10 mouse cellular contexts compared by ENCODE assay signal in genomic region chr11:62914532-62914931, GRCm38 (mm10). TPM values are rescaled to one million over a fixed set of nuclear protein-coding genes. Genes with fewer than 3 reads are reported as not detected.
DNase-seq lines count a peak whose midpoint lies in the region; ATAC-seq and TF ChIP-seq lines count a peak whose summit lies in the region.
"Had no signal": no experiment of that assay in that cellular context is flagged by ENCODE, and none has a peak within 500 bp of the region (broad histone marks: within the 10 kb centered on the region; RNA-seq: fewer than 3 reads in every experiment).

No protein-coding gene starts in this region.

- WGBS in kidney, embryonic 15.5 days: 54% methylated on average over 6 of the region's 6 CpGs

- no peak overlapping the region for H3K4me3 ChIP-seq in kidney, embryonic 15.5 days (replicated peaks)
- H3K4me3 ChIP-seq: embryonic facial prominence, embryonic 15.5 days; hindbrain, embryonic 15.5 days had no signal

- no peak for ATAC-seq in kidney, embryonic 15.5 days (replicated peaks; ENCODE audit: low FRiP score)
- no peak for ATAC-seq in Patski

- TF ChIP-seq CTCF in Patski (IDR thresholded peaks at IDR 0.05): peak; percentile 57

- 0 out of 2 replicates have a peak, but pooled peaks cover 6% of the 10 kb centered on the region for H3K4me1 ChIP-seq in kidney, embryonic 15.5 days

- in situ Hi-C loops in Patski (cut with MboI; ENCODE audit: low pct_unique_long_range_greater_than_20kb): no loop called here

- H3K9me3 ChIP-seq in kidney, embryonic 15.5 days (replicated peaks): no peaks in the 10 kb centered on the region
- H3K9me3 ChIP-seq: embryonic facial prominence, embryonic 15.5 days; hindbrain, embryonic 15.5 days had no signal

- no peaks in the 10 kb centered on the region for H3K36me3 ChIP-seq in kidney, embryonic 15.5 days
- H3K36me3 ChIP-seq: embryonic facial prominence, embryonic 15.5 days; hindbrain, embryonic 15.5 days had no signal

- DNase-seq in adrenal gland, adult 2 months: peak; percentile 43
- DNase-seq in adrenal gland, postnatal 4 days (ENCODE audit: low spot score in 2 of 2): no peak
- DNase-seq in kidney, adult 9 months: peak; percentile 20
- DNase-seq in Patski (ENCODE audit: low read depth, low spot score): no peak
- DNase-seq in lung, postnatal 25 days (ENCODE audit: low spot score): peak; percentile 51
- DNase-seq in T-cell, adult 2 months (ENCODE audit: low spot score): no peak
- no peak for DNase-seq in urinary bladder, postnatal 36 days (ENCODE audit: low spot score in 2 of 2)

- no peak overlapping the region for H3K27ac ChIP-seq in kidney, embryonic 15.5 days
- H3K27ac ChIP-seq: embryonic facial prominence, embryonic 15.5 days; hindbrain, embryonic 15.5 days had no signal

- H3K4me2 ChIP-seq in kidney, embryonic 15.5 days: no peak overlapping the region
- H3K4me2 ChIP-seq: embryonic facial prominence, embryonic 15.5 days; hindbrain, embryonic 15.5 days had no signal

- H3K9ac ChIP-seq in kidney, embryonic 15.5 days: no peak overlapping the region
- H3K9ac ChIP-seq: embryonic facial prominence, embryonic 15.5 days; hindbrain, embryonic 15.5 days had no signal

- CTCF ChIA-PET in Patski (lab: Charles Lee): interaction anchor here (0.9 to 3.4 kb wide), 5 partner anchors 13 to 254 kb away, joined by 3 to 27 read pairs (median 3); no protein-coding TSS in a partner anchor

- no peaks in the 10 kb centered on the region for H3K27me3 ChIP-seq in kidney, embryonic 15.5 days
- H3K27me3 ChIP-seq in Patski: no peaks in the 10 kb centered on the region
- H3K27me3 ChIP-seq: embryonic facial prominence, embryonic 15.5 days; hindbrain, embryonic 15.5 days had no signal

- POLR2A ChIA-PET in Patski (lab: Charles Lee): interaction anchor here (0.6 kb wide), 1 partner anchor 84 kb away, joined by 4 read pairs; no protein-coding TSS in a partner anchor

RNA-seq across cellular contexts. Expression of gene Tvp23b, which starts 35.3 kb away (rescaled TPM):
- total RNA-seq in adrenal gland, adult 2 months (2021): 10 to 100 TPM; 31.7 to 54.6 TPM
- 3.6 and 4.6 TPM in 2 replicates for polyA plus RNA-seq in adrenal gland, adult 2 months (2012; rRNA removed)
- total RNA-seq in adrenal gland, postnatal 4 days (2021): 10 to 100 TPM; 34.4 to 41.1 TPM
- 70.3 and 77.3 TPM in 2 replicates for polyA plus RNA-seq in kidney, embryonic 15.5 days (2015; fragmentation: Nextera tagmentation; extraction: Ambion mirVana)
- polyA plus RNA-seq in Patski (2021): 52.8 TPM

RNA-seq across cellular contexts. Expression of gene Cdrt4, which starts 36.5 kb away (rescaled TPM):
- not detected for total RNA-seq in adrenal gland, adult 2 months (2021)
- polyA plus RNA-seq in adrenal gland, adult 2 months (2012; rRNA removed): 0.16 TPM in 1 of 2 replicates, not detected in the other
- under 1 TPM in 1 of 2 experiments, not detected in 1; 0.73 TPM for total RNA-seq in adrenal gland, postnatal 4 days (2021)
- polyA plus RNA-seq in kidney, embryonic 15.5 days (2015; fragmentation: Nextera tagmentation; extraction: Ambion mirVana): not detected in 2 replicates
- polyA plus RNA-seq in Patski (2021): not detected
- polyA plus RNA-seq: hindbrain, embryonic 15.5 days had no signal

Comparison
In these comparisons a context has a peak if more than half of its experiments do, and no peak if none do; other contexts are left out.
1. DNase-seq: peak in adrenal gland, adult 2 months (single experiment), kidney, adult 9 months (single experiment) and lung, postnatal 25 days (single experiment); none in adrenal gland, postnatal 4 days (0 of 2), Patski (single experiment), T-cell, adult 2 months (single experiment) and urinary bladder, postnatal 36 days (0 of 2).